18 mouse cellular contexts compared by ENCODE assay signal in the genomic region with DNA sequence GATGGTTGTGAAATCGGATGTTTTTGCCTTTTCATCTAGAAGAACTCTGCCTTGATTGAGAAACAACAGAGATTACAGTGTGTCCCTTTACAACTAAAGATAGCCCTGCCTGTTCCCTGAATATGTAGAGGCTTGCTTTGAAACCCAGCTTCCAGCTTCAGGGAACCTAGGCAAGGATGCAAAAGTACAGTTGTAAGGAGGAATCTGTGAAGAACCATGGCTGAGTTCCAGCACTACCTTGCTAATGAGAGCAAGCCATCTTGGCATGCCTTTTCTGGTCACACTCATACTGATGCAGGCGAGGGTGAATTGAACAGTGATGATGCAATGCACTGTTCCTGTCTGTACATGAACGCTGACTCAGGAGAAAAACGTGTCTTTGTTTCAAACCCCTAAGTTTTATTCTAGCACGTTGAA.
DNase-seq lines count a peak whose midpoint lies in the region; ATAC-seq and TF ChIP-seq lines count a peak whose summit lies in the region.
"Had no signal": no experiment of that assay in that cellular context is flagged by ENCODE, and none has a peak within 500 bp of the region (broad histone marks: within the 10 kb centered on the region; RNA-seq: fewer than 3 reads in every experiment).

No protein-coding gene starts in this region.

- H3K27me3 ChIP-seq in liver, embryonic 16.5 days (ENCODE audit: control insufficient read depth, insufficient read depth, low read depth, low read length), result no peaks in the 10 kb centered on the region
- no peaks in the 10 kb centered on the region for H3K27me3 ChIP-seq in liver, embryonic 11.5 days (replicated peaks; ENCODE audit: control insufficient read depth, insufficient read depth, low read length)
- H3K27me3 ChIP-seq in megakaryocyte, embryonic 14.5 days (replicated peaks), result no peaks in the 10 kb centered on the region
- no peaks in the 10 kb centered on the region for H3K27me3 ChIP-seq in midbrain, embryonic 13.5 days
- no peaks in the 10 kb centered on the region for H3K27me3 ChIP-seq in forebrain, embryonic 15.5 days
- H3K27me3 ChIP-seq: heart, embryonic 13.5 days; kidney, embryonic 15.5 days; liver, embryonic 13.5 days; neural tube, embryonic 15.5 days had no signal

- H3K9ac ChIP-seq in liver, embryonic 16.5 days (ENCODE audit: low read depth, low read length), result no peak overlapping the region
- H3K9ac ChIP-seq in liver, embryonic 11.5 days (ENCODE audit: low read depth, low read length), result no peak overlapping the region
- no peak overlapping the region for H3K9ac ChIP-seq in midbrain, embryonic 13.5 days (replicated peaks)
- H3K9ac ChIP-seq in forebrain, embryonic 15.5 days (replicated peaks), result no peak overlapping the region
- H3K9ac ChIP-seq: heart, embryonic 13.5 days; kidney, embryonic 15.5 days; liver, embryonic 13.5 days; neural tube, embryonic 15.5 days had no signal

- ATAC-seq in frontal cortex, adult (ENCODE audit: low TSS enrichment), result peak; percentile 97
- ATAC-seq in liver, embryonic 16.5 days (ENCODE audit: low read depth), result peak; percentile 5; the same call in 1 of the 2 replicates
- ATAC-seq in liver, embryonic 11.5 days (replicated peaks; ENCODE audit: low FRiP score), result no peak
- ATAC-seq in midbrain, embryonic 13.5 days, result no peak
- no peak for ATAC-seq in forebrain, embryonic 15.5 days (replicated peaks)
- ATAC-seq: CD4-positive, CD25-positive, alpha-beta regulatory T cell, adult 4 months; hindbrain, embryonic 16.5 days; midbrain, embryonic 16.5 days had no signal

- H3K4me3 ChIP-seq in liver, embryonic 16.5 days (ENCODE audit: low read depth, low read length), result no peak overlapping the region
- H3K4me3 ChIP-seq in liver, embryonic 11.5 days (ENCODE audit: low read depth, low read length), result no peak overlapping the region
- H3K4me3 ChIP-seq in megakaryocyte, embryonic 14.5 days (replicated peaks), result peak overlapping the region; percentile 59
- no peak overlapping the region for H3K4me3 ChIP-seq in midbrain, embryonic 13.5 days (replicated peaks)
- H3K4me3 ChIP-seq in forebrain, embryonic 15.5 days, result no peak overlapping the region
- H3K4me3 ChIP-seq: heart, embryonic 13.5 days; kidney, embryonic 15.5 days; liver, embryonic 13.5 days; neural tube, embryonic 15.5 days had no signal

- no peak for TF ChIP-seq POLR2A in brain, embryonic 14.5 days (IDR thresholded peaks at IDR 0.05; ENCODE audit: borderline replicate concordance, extremely low read depth, insufficient read depth, insufficient read length, poor library complexity, severe bottlenecking)

- H3K4me2 ChIP-seq in liver, embryonic 16.5 days (ENCODE audit: low read depth, low read length), result no peak overlapping the region
- H3K4me2 ChIP-seq in liver, embryonic 11.5 days, result no peak overlapping the region
- no peak overlapping the region for H3K4me2 ChIP-seq in midbrain, embryonic 13.5 days (replicated peaks)
- H3K4me2 ChIP-seq in forebrain, embryonic 15.5 days (replicated peaks), result no peak overlapping the region
- H3K4me2 ChIP-seq: heart, embryonic 13.5 days; kidney, embryonic 15.5 days; liver, embryonic 13.5 days; neural tube, embryonic 15.5 days had no signal

- H3K4me1 ChIP-seq in liver, embryonic 16.5 days (ENCODE audit: control insufficient read depth, low read depth, low read length), result no peaks in the 10 kb centered on the region
- H3K4me1 ChIP-seq in liver, embryonic 11.5 days (replicated peaks; ENCODE audit: control insufficient read depth, insufficient read depth, low read length), result no peaks in the 10 kb centered on the region
- no peaks in the 10 kb centered on the region for H3K4me1 ChIP-seq in megakaryocyte, embryonic 14.5 days
- H3K4me1 ChIP-seq in midbrain, embryonic 13.5 days (replicated peaks), result no peaks in the 10 kb centered on the region
- H3K4me1 ChIP-seq in forebrain, embryonic 15.5 days, result no peaks in the 10 kb centered on the region
- H3K4me1 ChIP-seq: heart, embryonic 13.5 days; kidney, embryonic 15.5 days; liver, embryonic 13.5 days; neural tube, embryonic 15.5 days had no signal

- TF ChIP-seq CTCF in brain, embryonic 14.5 days (IDR thresholded peaks at IDR 0.05; ENCODE audit: borderline replicate concordance, extremely low read depth, insufficient read depth, insufficient read length), result no peak

- H3K36me3 ChIP-seq in liver, embryonic 16.5 days (ENCODE audit: control insufficient read depth, insufficient read depth), result no peaks in the 10 kb centered on the region
- H3K36me3 ChIP-seq in liver, embryonic 11.5 days (ENCODE audit: control insufficient read depth, insufficient read depth, low read length), result no peaks in the 10 kb centered on the region
- H3K36me3 ChIP-seq in megakaryocyte, embryonic 14.5 days (replicated peaks; ENCODE audit: low read length), result no peaks in the 10 kb centered on the region
- no peaks in the 10 kb centered on the region for H3K36me3 ChIP-seq in midbrain, embryonic 13.5 days
- no peaks in the 10 kb centered on the region for H3K36me3 ChIP-seq in forebrain, embryonic 15.5 days
- H3K36me3 ChIP-seq: heart, embryonic 13.5 days; kidney, embryonic 15.5 days; liver, embryonic 13.5 days; neural tube, embryonic 15.5 days had no signal

- DNase-seq in frontal cortex, postnatal 36 days (ENCODE audit: low spot score in 2 of 2), result no peak
- DNase-seq in liver, embryonic 11.5 days (ENCODE audit: low spot score), result no peak
- DNase-seq in brain, embryonic 14.5 days (ENCODE audit: low read depth), result peak; percentile 68
- DNase-seq: adrenal gland, postnatal 14 days; cerebellum, adult 11-12 months; liver, embryonic 13.5 days; right cerebral cortex, postnatal 25 days had no signal

- 33% methylated on average over 5 of the region's 5 CpGs for WGBS in liver, embryonic 16.5 days (ENCODE audit: insufficient replicate concordance)
- WGBS in liver, embryonic 11.5 days, result 58% methylated on average over 5 of the region's 5 CpGs
- 81% methylated on average over 5 of the region's 5 CpGs for WGBS in midbrain, embryonic 13.5 days
- WGBS in forebrain, embryonic 15.5 days, result 42% methylated on average over 5 of the region's 5 CpGs

- H3K27ac ChIP-seq in liver, embryonic 16.5 days (ENCODE audit: low read length), result no peak overlapping the region
- no peak overlapping the region for H3K27ac ChIP-seq in liver, embryonic 11.5 days (ENCODE audit: low read depth, low read length)
- H3K27ac ChIP-seq in midbrain, embryonic 13.5 days, result no peak overlapping the region
- no peak overlapping the region for H3K27ac ChIP-seq in forebrain, embryonic 15.5 days (replicated peaks)
- H3K27ac ChIP-seq: heart, embryonic 13.5 days; kidney, embryonic 15.5 days; liver, embryonic 13.5 days; neural tube, embryonic 15.5 days had no signal

- no peaks in the 10 kb centered on the region for H3K9me3 ChIP-seq in liver, embryonic 16.5 days (replicated peaks; ENCODE audit: control insufficient read depth, low read length)
- H3K9me3 ChIP-seq in liver, embryonic 11.5 days (ENCODE audit: control insufficient read depth, low read length), result no peaks in the 10 kb centered on the region
- no peaks in the 10 kb centered on the region for H3K9me3 ChIP-seq in megakaryocyte, embryonic 14.5 days
- H3K9me3 ChIP-seq in midbrain, embryonic 13.5 days, result no peaks in the 10 kb centered on the region
- no peaks in the 10 kb centered on the region for H3K9me3 ChIP-seq in forebrain, embryonic 15.5 days
- H3K9me3 ChIP-seq: heart, embryonic 13.5 days; kidney, embryonic 15.5 days; liver, embryonic 13.5 days; neural tube, embryonic 15.5 days had no signal

Comparison
In these comparisons a context has a peak if more than half of its experiments do, and no peak if none do; other contexts are left out.
1. ATAC-seq: peak in frontal cortex, adult (single experiment) and liver, embryonic 16.5 days (single experiment); none in liver, embryonic 11.5 days (single experiment), midbrain, embryonic 13.5 days (single experiment) and forebrain, embryonic 15.5 days (single experiment).